Mouse (Mus musculus) ES-Bruce4 (cell line): ENCODE measurements around the gene Brk1.

ENCODE experiments used
- CTCF ChIP-seq: IDR thresholded peaks from one replicate; pipeline ENCODE4 v1.8.1; 2011; ENCODE audit warnings: low read depth, low read length
- EP300 ChIP-seq: IDR thresholded peaks from 2 replicates; pipeline ENCODE4 v1.6.1; 2011; ENCODE audit warnings: low read depth, low read length; ENCODE audit not compliant: insufficient read depth
- POLR2A ChIP-seq: IDR thresholded peaks from one replicate; pipeline ENCODE4 v1.8.1; 2011; ENCODE audit warnings: low read length; ENCODE audit not compliant: insufficient read depth

DNA sequence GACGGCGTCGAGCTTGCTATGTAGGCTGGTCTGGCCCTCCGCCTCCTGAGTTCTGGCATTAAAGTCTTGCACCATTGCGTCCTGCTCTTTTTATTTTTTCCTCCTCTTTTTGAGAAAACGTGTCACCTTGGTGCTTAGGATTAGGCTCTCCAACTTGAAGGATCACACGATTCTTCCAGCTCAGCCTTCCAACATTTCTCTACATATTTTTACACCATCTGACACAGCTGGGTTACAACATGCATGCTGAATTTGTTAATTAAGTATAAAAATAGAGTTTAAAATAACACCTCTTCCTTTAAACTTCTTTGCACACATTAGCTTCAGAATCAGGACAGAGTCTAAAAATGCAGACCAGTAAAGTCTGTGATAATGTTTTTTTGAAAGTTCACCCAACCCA lies 4.7 kb downstream of the Brk1 start:
- TF ChIP-seq CTCF (no peak), EP300 (no peak), POLR2A (no peak)
